Mouse (Mus musculus) kidney, embryonic 15.5 days (tissue): Measurements from ENCODE around the gene Pole3. TPM values are rescaled to one million over a fixed set of nuclear protein-coding genes. Genes with fewer than 3 reads are reported as not detected.

ENCODE experiments used
- ATAC-seq: fragments of 200-750 bp; cut with Nextera tagmentation; replicated peaks from 2 replicates; pipeline ENCODE4 v1.8.0; 2017; ENCODE audit warnings: moderate TSS enrichment; ENCODE audit not compliant: low FRiP score
- H3K27ac ChIP-seq: fragments of 300-500 bp; sonication (generic); 2 replicates; pipeline ENCODE4 v1.5.1; 2015; ENCODE audit warnings: mild to moderate bottlenecking, inconsistent platforms
- H3K27me3 ChIP-seq: fragments of 300-500 bp; sonication (generic); 2 replicates; pipeline ENCODE4 v1.6.1; 2015; ENCODE audit warnings: inconsistent platforms
- H3K36me3 ChIP-seq: fragments of 300-500 bp; sonication (generic); 2 replicates; pipeline ENCODE4 v1.6.1; 2015; ENCODE audit warnings: inconsistent platforms
- H3K4me1 ChIP-seq: fragments of 300-500 bp; sonication (generic); 2 replicates; pipeline ENCODE4 v1.6.1; 2015; ENCODE audit warnings: inconsistent platforms
- H3K4me2 ChIP-seq: fragments of 300-500 bp; sonication (generic); 2 replicates; pipeline ENCODE4 v1.6.1; 2015; ENCODE audit warnings: moderate library complexity, mild to moderate bottlenecking, inconsistent platforms
- H3K4me3 ChIP-seq: fragments of 300-500 bp; sonication (generic); replicated peaks from 2 replicates; pipeline ENCODE4 v1.5.1; 2015; ENCODE audit warnings: mild to moderate bottlenecking, inconsistent platforms
- H3K9ac ChIP-seq: fragments of 300-500 bp; sonication (generic); 2 replicates; pipeline ENCODE4 v1.6.1; 2015; ENCODE audit warnings: mild to moderate bottlenecking, inconsistent platforms
- H3K9me3 ChIP-seq: fragments of 300-500 bp; sonication (generic); replicated peaks from 2 replicates; pipeline ENCODE4 v1.6.1; 2016; ENCODE audit warnings: inconsistent platforms
- WGBS: fragments of 180-500 bp; shearing (Covaris S2); methylation state at CpG from one replicate; pipeline ENCODE4 v1.1.7; 2015; ENCODE audit warnings: mixed read lengths; 5-methylcytosine and 5-hydroxymethylcytosine counted together
- polyA plus RNA-seq: library from polyadenylated mRNA; unstranded; fragments of >200 nt; fragmentation: Nextera tagmentation; extraction: Ambion mirVana; gene quantifications from 2 replicates; pipeline ENCODE4 v1.2.1, GENCODE M21; 2015

The Pole3 gene
- 94.0 and 100 TPM in 2 replicates for polyA plus RNA-seq

DNA sequence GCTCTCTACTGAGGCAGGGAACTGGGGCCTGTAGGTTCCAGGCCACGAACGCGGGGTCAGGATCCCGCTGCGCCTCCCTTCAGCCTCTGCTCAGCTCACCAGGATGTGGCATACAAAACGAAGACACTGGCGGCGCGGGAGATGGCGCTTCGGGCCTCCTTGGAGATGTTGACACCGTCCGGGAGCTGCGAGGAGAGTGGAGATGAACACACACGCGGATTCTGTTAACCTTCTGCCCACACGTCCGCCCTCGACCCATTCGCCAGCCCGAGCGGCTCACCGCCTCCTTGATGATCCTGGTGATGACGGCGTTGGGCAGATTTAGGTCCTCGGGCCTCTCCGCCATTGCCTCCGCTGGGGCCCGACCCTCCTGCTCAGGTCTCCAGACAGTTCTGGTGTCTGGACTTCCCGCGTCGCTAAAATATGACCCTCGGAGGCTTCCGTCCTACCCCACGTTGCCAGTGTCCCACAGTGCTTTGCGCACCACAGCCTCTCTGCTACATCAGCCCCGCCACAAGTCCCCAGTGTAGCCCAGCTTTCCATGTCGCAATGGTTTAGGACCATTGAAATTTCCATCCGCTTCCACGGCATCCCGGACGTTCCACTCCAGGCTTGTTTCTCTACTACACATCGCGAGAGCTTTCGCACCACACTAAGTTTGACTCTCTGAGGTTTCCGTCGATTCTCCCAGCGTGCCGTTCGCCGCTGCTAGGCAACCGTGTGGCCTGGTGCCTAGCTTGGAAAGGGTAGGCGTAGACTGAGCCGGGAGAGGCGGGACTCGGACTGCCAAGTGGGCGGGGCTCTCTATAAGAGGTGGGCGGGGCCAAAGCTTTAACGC lies at the start of gene Pole3, which contains the start of gene 4933430I17Rik:
TSS of gene Pole3 (minus strand) at position 418 of the 838 bp plus-strand sequence.
TSS of gene 4933430I17Rik (plus strand) at position 719 of the 838 bp plus-strand sequence.
- Histone ChIP-seq H3K36me3 (peaks cover 20% of the 10 kb centered on the region), H3K4me2 (peak within 1 kb of the TSS; percentile 88), H3K9me3 (no peaks in the 10 kb centered on the region), H3K9ac (peak within 1 kb of the TSS; percentile 70), H3K27ac (peak within 1 kb of the TSS; percentile 98), H3K27me3 (no peaks in the 10 kb centered on the region), H3K4me1 (peaks cover 19% of the 10 kb centered on the region), H3K4me3 (peak within 1 kb of the TSS; percentile 78)
- ATAC-seq: peak; percentile 98
- WGBS: under 1% methylated on average over 59 of the region's 59 CpGs

GRCm38 (mm10) chr4:62570029-62570428 lies 45.2 kb upstream of the Pole3 start:
- Histone ChIP-seq H3K4me2 (no peak overlapping the region), H3K4me3 (no peak overlapping the region), H3K9ac (no peak overlapping the region), H3K9me3 (0 out of 2 replicates have a peak, but pooled peaks cover 4% of the 10 kb centered on the region), H3K4me1 (peaks cover 9% of the 10 kb centered on the region), H3K27me3 (no peaks in the 10 kb centered on the region), H3K36me3 (no peaks in the 10 kb centered on the region), H3K27ac (no peak overlapping the region)
- no peak for ATAC-seq
- WGBS: 57% methylated on average over 5 of the region's 5 CpGs

GRCm38 (mm10) chr4:62569603-62570002 lies 44.7 kb upstream of the Pole3 start:
- WGBS: 89% methylated on average over 5 of the region's 5 CpGs
- no peak for ATAC-seq
- H3K36me3 ChIP-seq: no peaks in the 10 kb centered on the region
- H3K27ac ChIP-seq: no peak overlapping the region
- H3K9ac ChIP-seq: no peak overlapping the region
- no peaks in the 10 kb centered on the region for H3K27me3 ChIP-seq
- 0 out of 2 replicates have a peak, but pooled peaks cover 4% of the 10 kb centered on the region for H3K9me3 ChIP-seq
- H3K4me1 ChIP-seq: peaks cover 11% of the 10 kb centered on the region
- no peak overlapping the region for H3K4me2 ChIP-seq
- H3K4me3 ChIP-seq: no peak overlapping the region

DNA sequence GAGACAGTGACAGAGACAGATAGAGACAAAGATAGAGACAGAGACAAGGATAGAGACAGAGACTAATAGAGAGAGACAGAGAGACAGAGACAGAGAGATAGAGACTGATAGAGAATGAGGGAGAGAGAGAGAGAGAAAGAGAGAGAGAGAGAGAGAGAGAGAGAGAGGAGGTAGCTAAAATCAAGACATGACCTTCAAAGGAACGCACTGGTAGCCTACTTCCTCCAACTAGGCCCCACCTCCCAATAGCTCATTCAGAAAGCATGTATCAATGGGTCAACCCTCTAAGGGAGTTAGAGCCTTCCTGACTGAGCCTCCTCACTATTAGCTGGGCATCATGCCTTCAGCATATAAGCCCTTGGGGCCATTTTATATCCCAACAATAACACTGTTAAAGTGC lies 43.5 kb upstream of the Pole3 start:
- Histone ChIP-seq H3K27ac (no peak overlapping the region), H3K4me3 (no peak overlapping the region), H3K9ac (no peak overlapping the region), H3K4me1 (peaks cover 11% of the 10 kb centered on the region), H3K9me3 (0 out of 2 replicates have a peak, but pooled peaks cover 4% of the 10 kb centered on the region), H3K36me3 (no peaks in the 10 kb centered on the region), H3K27me3 (no peaks in the 10 kb centered on the region), H3K4me2 (no peak overlapping the region)
- WGBS: 80% methylated on average over 1 of the region's 1 CpGs
- ATAC-seq: no peak

DNA sequence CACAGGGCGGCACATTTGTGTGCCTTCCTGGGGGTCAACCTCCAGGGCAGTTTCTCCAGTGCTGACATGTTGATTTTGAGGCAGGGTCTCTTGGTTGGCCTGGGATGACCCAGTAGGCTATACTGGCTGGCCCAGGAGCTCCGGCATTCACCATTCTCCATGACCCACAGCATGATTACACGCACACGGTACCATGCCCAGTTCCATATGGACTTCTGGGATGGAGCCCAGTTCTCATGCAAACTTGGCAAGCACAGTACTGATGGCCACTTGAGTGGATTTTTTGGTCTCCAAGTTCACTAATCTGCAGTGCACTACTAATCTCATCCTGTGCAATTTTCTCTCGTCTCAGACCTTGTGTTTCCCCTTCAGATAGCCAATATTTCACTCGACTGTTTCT lies 42.8 kb upstream of the Pole3 start:
- Histone ChIP-seq H3K27me3 (no peaks in the 10 kb centered on the region), H3K36me3 (no peaks in the 10 kb centered on the region), H3K9me3 (no peaks in the 10 kb centered on the region), H3K4me3 (no peak overlapping the region), H3K9ac (no peak overlapping the region), H3K4me1 (peaks cover 11% of the 10 kb centered on the region), H3K4me2 (no peak overlapping the region), H3K27ac (no peak overlapping the region)
- no peak for ATAC-seq
- 89% methylated on average over 6 of the region's 6 CpGs for WGBS

GRCm38 (mm10) chr4:62566530-62566929 lies 41.7 kb upstream of the Pole3 start:
- H3K36me3 ChIP-seq: no peaks in the 10 kb centered on the region
- H3K4me3 ChIP-seq: no peak overlapping the region
- H3K9me3 ChIP-seq: no peaks in the 10 kb centered on the region
- no peak overlapping the region for H3K9ac ChIP-seq
- H3K27me3 ChIP-seq: no peaks in the 10 kb centered on the region
- ATAC-seq: no peak
- H3K4me1 ChIP-seq: peaks cover 11% of the 10 kb centered on the region
- no peak overlapping the region for H3K4me2 ChIP-seq
- WGBS: 54% methylated on average over 4 of the region's 4 CpGs
- no peak overlapping the region; the same call in 1 of the 2 replicates for H3K27ac ChIP-seq

DNA sequence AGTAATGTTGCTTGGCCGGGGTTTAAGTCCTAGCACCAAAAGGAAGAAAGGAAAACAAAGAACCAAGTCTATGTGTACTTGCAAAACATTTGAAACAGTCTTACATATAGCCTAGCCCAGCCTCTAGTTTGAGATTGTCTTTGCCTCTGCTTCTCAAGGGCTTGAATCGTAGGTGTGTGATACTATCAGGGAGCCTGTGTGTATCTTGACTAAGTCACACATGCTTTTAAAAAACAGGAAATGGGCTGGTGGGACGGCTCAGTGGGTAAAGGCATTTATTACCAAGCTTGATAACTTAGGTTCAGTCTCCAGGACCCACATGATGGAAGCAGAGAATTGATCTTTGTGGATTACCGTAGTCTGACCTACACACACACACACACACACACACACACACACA lies 37.1 kb upstream of the Pole3 start:
- Histone ChIP-seq H3K4me2 (no peak overlapping the region), H3K4me1 (peaks cover 11% of the 10 kb centered on the region), H3K9ac (no peak overlapping the region), H3K27me3 (no peaks in the 10 kb centered on the region), H3K9me3 (no peaks in the 10 kb centered on the region), H3K4me3 (no peak overlapping the region), H3K27ac (no peak overlapping the region), H3K36me3 (no peaks in the 10 kb centered on the region)
- ATAC-seq: no peak
- WGBS: 53% methylated on average over 4 of the region's 4 CpGs

GRCm38 (mm10) chr4:62561630-62562001 lies 36.7 kb upstream of the Pole3 start:
- WGBS: 44% methylated on average over 3 of the region's 3 CpGs
- Histone ChIP-seq H3K4me2 (no peak overlapping the region), H3K4me1 (peaks cover 10% of the 10 kb centered on the region)

GRCm38 (mm10) chr4:62560963-62561629 lies 36.2 kb upstream of the Pole3 start:
- WGBS: 24% methylated on average over 4 of the region's 4 CpGs
- H3K4me1 ChIP-seq: peaks cover 7% of the 10 kb centered on the region
- no peak overlapping the region for H3K9ac ChIP-seq
- H3K27ac ChIP-seq: no peak overlapping the region
- ATAC-seq: no peak
- H3K4me3 ChIP-seq: no peak overlapping the region
- no peak overlapping the region for H3K4me2 ChIP-seq
- H3K36me3 ChIP-seq: no peaks in the 10 kb centered on the region
- no peaks in the 10 kb centered on the region for H3K27me3 ChIP-seq
- H3K9me3 ChIP-seq: no peaks in the 10 kb centered on the region

More at GRCm38 (mm10) chr4:62561630-62562001, 36.7 kb upstream of the Pole3 start:
- no peaks in the 10 kb centered on the region for H3K36me3 ChIP-seq
- H3K27me3 ChIP-seq: no peaks in the 10 kb centered on the region
- H3K4me3 ChIP-seq: no peak overlapping the region
- no peaks in the 10 kb centered on the region for H3K9me3 ChIP-seq
- H3K9ac ChIP-seq: no peak overlapping the region
- no peak overlapping the region for H3K27ac ChIP-seq
- no peak for ATAC-seq

- H3K9me3 ChIP-seq: no peaks in the 10 kb centered on the region
- H3K4me3 ChIP-seq: no peak within 1 kb of the TSS
- H3K27me3 ChIP-seq: no peaks in the 10 kb centered on the region
- WGBS: 55% methylated on average over 6 of the region's 6 CpGs
- no peak within 1 kb of the TSS for H3K27ac ChIP-seq
- H3K4me1 ChIP-seq: peaks cover 1% of the 10 kb centered on the region; the same call in 1 of the 2 replicates
- no peak within 1 kb of the TSS for H3K9ac ChIP-seq
- no peak for ATAC-seq
- no peaks in the 10 kb centered on the region for H3K36me3 ChIP-seq
- H3K4me2 ChIP-seq: no peak within 1 kb of the TSS
Measured at GRCm38 (mm10) chr4:62559797-62560329, 35.0 kb upstream of the Pole3 start, which contains the start of gene Rgs3. Rgs3 (plus strand) TSS chr4:62559847.

GRCm38 (mm10) chr4:62557436-62557835 lies 32.6 kb upstream of the Pole3 start:
- Histone ChIP-seq H3K9me3 (no peaks in the 10 kb centered on the region), H3K4me1 (no peaks in the 10 kb centered on the region), H3K27ac (no peak overlapping the region), H3K9ac (no peak overlapping the region), H3K4me3 (no peak overlapping the region), H3K27me3 (no peaks in the 10 kb centered on the region), H3K36me3 (no peaks in the 10 kb centered on the region), H3K4me2 (no peak overlapping the region)
- ATAC-seq: no peak
- WGBS: 47% methylated on average over 3 of the region's 3 CpGs

GRCm38 (mm10) chr4:62551966-62552365 lies 27.1 kb upstream of the Pole3 start:
- 80% methylated on average over 7 of the region's 7 CpGs for WGBS
- ATAC-seq: no peak
- H3K9me3 ChIP-seq: no peaks in the 10 kb centered on the region
- H3K27me3 ChIP-seq: no peaks in the 10 kb centered on the region
- H3K9ac ChIP-seq: no peak overlapping the region
- H3K36me3 ChIP-seq: no peaks in the 10 kb centered on the region
- H3K4me1 ChIP-seq: no peaks in the 10 kb centered on the region
- H3K4me2 ChIP-seq: no peak overlapping the region
- H3K4me3 ChIP-seq: no peak overlapping the region
- H3K27ac ChIP-seq: no peak overlapping the region
